Mouse (Mus musculus) testis, adult 2 months (tissue): ENCODE measurements around the gene Ahdc1.

ENCODE experiments used
- CTCF ChIP-seq: fragments of 200-500 bp; IDR thresholded peaks from 2 replicates; pipeline ENCODE4 v1.5.1; 2012; ENCODE audit warnings: low read depth, mild to moderate bottlenecking, inconsistent platforms, low read length, moderate library complexity; ENCODE audit not compliant: control insufficient read depth, insufficient read depth, insufficient replicate concordance
- POLR2A ChIP-seq: fragments of 200-500 bp; IDR thresholded peaks from 2 replicates; pipeline ENCODE4 v1.6.1; 2012; ENCODE audit warnings: low read depth, mild to moderate bottlenecking, inconsistent platforms, low read length, moderate library complexity; ENCODE audit not compliant: control insufficient read depth

GRCm38 (mm10) chr4:133087835-133088234, 76.8 kb downstream of the Ahdc1 start:
- TF ChIP-seq POLR2A (no peak), CTCF (no peak)
